Mouse (Mus musculus): Measurements from ENCODE around the gene C1ql1. TPM values are rescaled to one million over a fixed set of nuclear protein-coding genes. Genes with fewer than 3 reads are reported as not detected.

The C1ql1 gene
- total and polyA plus RNA-seq, 2 experiments: not detected

- Histone ChIP-seq H3K4me3 (ENCODE audit: insufficient read depth, low read depth, low read length) (no peak overlapping the region), H3K9ac (ENCODE audit: low read depth, low read length) (no peak overlapping the region), H3K79me2 (ENCODE audit: control insufficient read depth, insufficient read depth, low read length) (no peaks in the 10 kb centered on the region), H3K36me3 (ENCODE audit: control insufficient read depth, insufficient read depth, low read length) (no peaks in the 10 kb centered on the region), H3K27ac (replicated peaks; ENCODE audit: insufficient read depth, low read depth, low read length) (no peak overlapping the region), H3K4me1 (ENCODE audit: control insufficient read depth, insufficient read depth, low read length) (no peaks in the 10 kb centered on the region; the same call in 1 of the 2 replicates), H3K27me3 (ENCODE audit: control insufficient read depth, insufficient read depth, low read length) (peaks cover 31% of the 10 kb centered on the region)
- 10% methylated on average over 54 of the region's 54 CpGs for WGBS
- DNase-seq (ENCODE audit: extremely low read depth, low read depth, low spot score): no peak
- TF ChIP-seq POLR2A (IDR thresholded peaks at IDR 0.05; ENCODE audit: extremely low read depth, insufficient read depth, low read length) (no peak), CTCF (IDR thresholded peaks at IDR 0.05; ENCODE audit: low read depth, low read length) (no peak)
Measured at GRCm38 (mm10) chr11:102945306-102946264, 903 bp downstream of the C1ql1 start.

- TF ChIP-seq CTCF (IDR thresholded peaks at IDR 0.05; ENCODE audit: low read depth, low read length) (no peak), POLR2A (IDR thresholded peaks at IDR 0.05; ENCODE audit: extremely low read depth, insufficient read depth, low read length) (no peak)
- Histone ChIP-seq H3K27me3 (ENCODE audit: control insufficient read depth, insufficient read depth, low read length) (peaks cover 26% of the 10 kb centered on the region), H3K4me1 (ENCODE audit: control insufficient read depth, insufficient read depth, low read length) (no peaks in the 10 kb centered on the region; the same call in 1 of the 2 replicates), H3K79me2 (ENCODE audit: control insufficient read depth, insufficient read depth, low read length) (no peaks in the 10 kb centered on the region), H3K9ac (ENCODE audit: low read depth, low read length) (no peak overlapping the region), H3K36me3 (ENCODE audit: control insufficient read depth, insufficient read depth, low read length) (no peaks in the 10 kb centered on the region), H3K4me3 (ENCODE audit: insufficient read depth, low read depth, low read length) (no peak overlapping the region), H3K27ac (replicated peaks; ENCODE audit: insufficient read depth, low read depth, low read length) (no peak overlapping the region)
- no peak for DNase-seq (ENCODE audit: extremely low read depth, low read depth, low spot score)
- 61% methylated on average over 6 of the region's 6 CpGs for WGBS
Measured at GRCm38 (mm10) chr11:102941236-102941635, 5.3 kb downstream of the C1ql1 start.

GRCm38 (mm10) chr11:102939024-102939675, 7.3 kb downstream of the C1ql1 start:
- no peak overlapping the region for H3K4me3 ChIP-seq (ENCODE audit: insufficient read depth, low read depth, low read length)
- peaks cover 12% of the 10 kb centered on the region for H3K27me3 ChIP-seq (ENCODE audit: control insufficient read depth, insufficient read depth, low read length)
- DNase-seq (ENCODE audit: extremely low read depth, low read depth, low spot score): peak; percentile 22
- 18% methylated on average over 13 of the region's 13 CpGs for WGBS
- no peaks in the 10 kb centered on the region for H3K36me3 ChIP-seq (ENCODE audit: control insufficient read depth, insufficient read depth, low read length)
- no peak overlapping the region for H3K9ac ChIP-seq (ENCODE audit: low read depth, low read length)
- H3K27ac ChIP-seq (replicated peaks; ENCODE audit: insufficient read depth, low read depth, low read length): no peak overlapping the region
- no peaks in the 10 kb centered on the region for H3K79me2 ChIP-seq (ENCODE audit: control insufficient read depth, insufficient read depth, low read length)
- TF ChIP-seq CTCF (IDR thresholded peaks at IDR 0.05; ENCODE audit: low read depth, low read length): 0 out of 2 replicates have a peak, but pooled peaks have one; percentile 4
- no peak for TF ChIP-seq POLR2A (IDR thresholded peaks at IDR 0.05; ENCODE audit: extremely low read depth, insufficient read depth, low read length)
- H3K4me1 ChIP-seq (ENCODE audit: control insufficient read depth, insufficient read depth, low read length): no peaks in the 10 kb centered on the region

- 81% methylated on average over 3 of the region's 3 CpGs for WGBS
- peaks cover 8% of the 10 kb centered on the region; the same call in 1 of the 2 replicates for H3K27me3 ChIP-seq (ENCODE audit: control insufficient read depth, insufficient read depth, low read length)
Measured at GRCm38 (mm10) chr11:102937529-102938182, 8.8 kb downstream of the C1ql1 start.

GRCm38 (mm10) chr11:102936272-102936671, 10.2 kb downstream of the C1ql1 start:
- 0 out of 2 replicates have a peak, but pooled peaks cover 7% of the 10 kb centered on the region for H3K27me3 ChIP-seq (ENCODE audit: control insufficient read depth, insufficient read depth, low read length)
- WGBS: 58% methylated on average over 4 of the region's 4 CpGs

More at GRCm38 (mm10) chr11:102937529-102938182, 8.8 kb downstream of the C1ql1 start:
- Histone ChIP-seq H3K79me2 (ENCODE audit: control insufficient read depth, insufficient read depth, low read length) (no peaks in the 10 kb centered on the region), H3K9ac (ENCODE audit: low read depth, low read length) (no peak overlapping the region), H3K4me3 (ENCODE audit: insufficient read depth, low read depth, low read length) (no peak overlapping the region), H3K36me3 (ENCODE audit: control insufficient read depth, insufficient read depth, low read length) (no peaks in the 10 kb centered on the region), H3K4me1 (ENCODE audit: control insufficient read depth, insufficient read depth, low read length) (no peaks in the 10 kb centered on the region), H3K27ac (replicated peaks; ENCODE audit: insufficient read depth, low read depth, low read length) (no peak overlapping the region)
- no peak for DNase-seq (ENCODE audit: extremely low read depth, low read depth, low spot score)
- TF ChIP-seq CTCF (IDR thresholded peaks at IDR 0.05; ENCODE audit: low read depth, low read length) (no peak), POLR2A (IDR thresholded peaks at IDR 0.05; ENCODE audit: extremely low read depth, insufficient read depth, low read length) (no peak)

More at GRCm38 (mm10) chr11:102936272-102936671, 10.2 kb downstream of the C1ql1 start:
- no peaks in the 10 kb centered on the region for H3K79me2 ChIP-seq (ENCODE audit: control insufficient read depth, insufficient read depth, low read length)
- H3K9ac ChIP-seq (ENCODE audit: low read depth, low read length): no peak overlapping the region
- H3K27ac ChIP-seq (replicated peaks; ENCODE audit: insufficient read depth, low read depth, low read length): no peak overlapping the region
- H3K4me1 ChIP-seq (ENCODE audit: control insufficient read depth, insufficient read depth, low read length): no peaks in the 10 kb centered on the region
- no peak for DNase-seq (ENCODE audit: extremely low read depth, low read depth, low spot score)
- H3K36me3 ChIP-seq (ENCODE audit: control insufficient read depth, insufficient read depth, low read length): no peaks in the 10 kb centered on the region
- no peak for TF ChIP-seq CTCF (IDR thresholded peaks at IDR 0.05; ENCODE audit: low read depth, low read length)
- TF ChIP-seq POLR2A (IDR thresholded peaks at IDR 0.05; ENCODE audit: extremely low read depth, insufficient read depth, low read length): no peak
- no peak overlapping the region for H3K4me3 ChIP-seq (ENCODE audit: insufficient read depth, low read depth, low read length)
